Mouse (Mus musculus): ENCODE data around the gene Fbxw7. TPM values are rescaled to one million over a fixed set of nuclear protein-coding genes. Genes with fewer than 3 reads are reported as not detected.

Gene Fbxw7
- total and polyA plus RNA-seq, 3 experiments: 5.8 to 27.5 (median 16.8) TPM

GRCm38 (mm10) chr3:84808906-84809305 is 6.2 kb upstream of the Fbxw7 start:
- no peak for DNase-seq (ENCODE audit: low spot score)
- TF ChIP-seq TAL1 (conservative IDR thresholded peaks at IDR 0.05; ENCODE audit: low read depth, low read length) (no peak), GATA2 (IDR thresholded peaks at IDR 0.05; ENCODE audit: borderline replicate concordance, low read depth, low read length) (no peak), CTCF (IDR thresholded peaks at IDR 0.05; ENCODE audit: low read depth, low read length) (no peak), POLR2AphosphoS5 (IDR thresholded peaks at IDR 0.05; ENCODE audit: insufficient replicate concordance, low read depth, low read length) (no peak), GATA1 (IDR thresholded peaks at IDR 0.05; ENCODE audit: borderline replicate concordance, low read length) (no peak)
- Histone ChIP-seq H3K9me3 (replicated peaks) (no peaks in the 10 kb centered on the region), H3K4me1 (ENCODE audit: insufficient read depth, low read depth, low read length) (peaks cover 43% of the 10 kb centered on the region), H3K4me3 (ENCODE audit: low read depth, low read length) (no peak overlapping the region), H3K36me3 (replicated peaks) (peaks cover 3% of the 10 kb centered on the region), H3K27me3 (ENCODE audit: insufficient read depth, low read length) (no peaks in the 10 kb centered on the region)
- ATAC-seq (ENCODE audit: extremely low read depth, insufficient number of reproducible peaks, low FRiP score, poor library complexity, severe bottlenecking): no peak

GRCm38 (mm10) chr3:84810803-84811202 is 4.3 kb upstream of the Fbxw7 start:
- no peak for DNase-seq (ENCODE audit: low spot score)
- Histone ChIP-seq H3K9me3 (replicated peaks) (no peaks in the 10 kb centered on the region), H3K4me3 (ENCODE audit: low read depth, low read length) (no peak overlapping the region), H3K4me1 (ENCODE audit: insufficient read depth, low read depth, low read length) (peaks cover 37% of the 10 kb centered on the region), H3K27me3 (ENCODE audit: insufficient read depth, low read length) (no peaks in the 10 kb centered on the region), H3K36me3 (replicated peaks) (peaks cover 3% of the 10 kb centered on the region)
- ATAC-seq (ENCODE audit: extremely low read depth, insufficient number of reproducible peaks, low FRiP score, poor library complexity, severe bottlenecking): no peak
- no peak for TF ChIP-seq CTCF (IDR thresholded peaks at IDR 0.05; ENCODE audit: low read depth, low read length)
- no peak for TF ChIP-seq POLR2AphosphoS5 (IDR thresholded peaks at IDR 0.05; ENCODE audit: insufficient replicate concordance, low read depth, low read length)
- no peak for TF ChIP-seq TAL1 (conservative IDR thresholded peaks at IDR 0.05; ENCODE audit: low read depth, low read length)

- ATAC-seq (ENCODE audit: extremely low read depth, insufficient number of reproducible peaks, low FRiP score, poor library complexity, severe bottlenecking): no peak
- Histone ChIP-seq H3K36me3 (replicated peaks) (peaks cover 12% of the 10 kb centered on the region), H3K4me1 (ENCODE audit: insufficient read depth, low read depth, low read length) (peaks cover 48% of the 10 kb centered on the region), H3K9me3 (replicated peaks) (no peaks in the 10 kb centered on the region), H3K4me3 (ENCODE audit: low read depth, low read length) (peak overlapping the region; percentile 95), H3K27me3 (ENCODE audit: insufficient read depth, low read length) (no peaks in the 10 kb centered on the region)
- DNase-seq (ENCODE audit: low spot score): no peak
- TF ChIP-seq GATA1 (IDR thresholded peaks at IDR 0.05; ENCODE audit: borderline replicate concordance, low read length) (no peak), CTCF (IDR thresholded peaks at IDR 0.05; ENCODE audit: low read depth, low read length) (no peak), TAL1 (conservative IDR thresholded peaks at IDR 0.05; ENCODE audit: low read depth, low read length) (no peak), GATA2 (IDR thresholded peaks at IDR 0.05; ENCODE audit: borderline replicate concordance, low read depth, low read length) (no peak)
Measured at GRCm38 (mm10) chr3:84813436-84814156, 1.5 kb upstream of the Fbxw7 start.

DNA sequence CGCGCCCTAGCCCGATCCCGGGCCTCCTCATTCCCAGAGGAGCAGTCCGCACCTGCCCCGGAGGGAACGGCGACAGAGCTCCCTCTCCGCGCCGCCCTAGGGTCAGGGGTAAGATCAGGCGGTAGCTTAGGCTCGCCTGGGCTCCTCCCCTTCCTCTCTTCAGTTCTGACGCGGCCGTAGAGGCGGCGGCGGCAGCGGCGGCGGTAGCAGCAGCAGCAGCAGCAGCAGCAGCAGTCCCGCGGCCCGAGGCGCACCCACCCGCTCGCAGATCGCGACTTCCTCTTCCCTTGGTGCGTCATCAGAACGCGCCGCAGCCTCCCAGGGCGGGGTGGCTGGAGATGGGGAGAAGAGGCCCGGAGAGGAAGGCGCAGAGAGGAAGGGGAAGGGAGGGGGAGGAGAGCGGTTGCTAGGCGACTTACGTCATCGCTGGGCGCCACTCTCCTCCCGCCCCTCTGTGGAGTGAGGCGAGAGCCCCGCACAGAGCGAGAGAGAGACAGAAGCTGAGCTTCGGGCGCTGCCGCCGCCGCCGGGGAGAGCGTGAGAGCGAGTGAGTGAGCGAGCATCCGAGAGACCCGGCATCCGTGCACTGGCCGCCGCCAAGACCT is 809 bp upstream of the Fbxw7 start:
- Histone ChIP-seq H3K27me3 (ENCODE audit: insufficient read depth, low read length) (no peaks in the 10 kb centered on the region), H3K4me3 (ENCODE audit: low read depth, low read length) (peak overlapping the region; percentile 95), H3K4me1 (ENCODE audit: insufficient read depth, low read depth, low read length) (peaks cover 45% of the 10 kb centered on the region), H3K36me3 (replicated peaks) (peaks cover 18% of the 10 kb centered on the region), H3K9me3 (replicated peaks) (no peaks in the 10 kb centered on the region)
- ATAC-seq (ENCODE audit: extremely low read depth, insufficient number of reproducible peaks, low FRiP score, poor library complexity, severe bottlenecking) (peak; percentile 85), DNase-seq (ENCODE audit: low spot score) (peak; percentile 86)
- TF ChIP-seq CTCF (IDR thresholded peaks at IDR 0.05; ENCODE audit: low read depth, low read length) (no peak), GATA1 (IDR thresholded peaks at IDR 0.05; ENCODE audit: borderline replicate concordance, low read length) (no peak), TAL1 (conservative IDR thresholded peaks at IDR 0.05; ENCODE audit: low read depth, low read length) (no peak), GATA2 (IDR thresholded peaks at IDR 0.05; ENCODE audit: borderline replicate concordance, low read depth, low read length) (no peak), POLR2AphosphoS5 (IDR thresholded peaks at IDR 0.05; ENCODE audit: insufficient replicate concordance, low read depth, low read length) (no peak)

GRCm38 (mm10) chr3:84815461-84815860 is 393 bp downstream of the Fbxw7 start:
- DNase-seq (ENCODE audit: low spot score): peak; percentile 19
- no peaks in the 10 kb centered on the region for H3K9me3 ChIP-seq (replicated peaks)
- peaks cover 28% of the 10 kb centered on the region for H3K36me3 ChIP-seq (replicated peaks)
- ATAC-seq (ENCODE audit: extremely low read depth, insufficient number of reproducible peaks, low FRiP score, poor library complexity, severe bottlenecking): no peak
- H3K27me3 ChIP-seq (ENCODE audit: insufficient read depth, low read length): no peaks in the 10 kb centered on the region
- no peak for TF ChIP-seq GATA1 (IDR thresholded peaks at IDR 0.05; ENCODE audit: borderline replicate concordance, low read length)
- no peak for TF ChIP-seq CTCF (IDR thresholded peaks at IDR 0.05; ENCODE audit: low read depth, low read length)
- no peak for TF ChIP-seq POLR2AphosphoS5 (IDR thresholded peaks at IDR 0.05; ENCODE audit: insufficient replicate concordance, low read depth, low read length)
- no peak for TF ChIP-seq TAL1 (conservative IDR thresholded peaks at IDR 0.05; ENCODE audit: low read depth, low read length)
- TF ChIP-seq GATA2 (IDR thresholded peaks at IDR 0.05; ENCODE audit: borderline replicate concordance, low read depth, low read length): no peak
- H3K4me3 ChIP-seq (ENCODE audit: low read depth, low read length): peak overlapping the region; percentile 95
- peaks cover 39% of the 10 kb centered on the region for H3K4me1 ChIP-seq (ENCODE audit: insufficient read depth, low read depth, low read length)

- Histone ChIP-seq H3K4me3 (ENCODE audit: low read depth, low read length) (no peak overlapping the region; the same call in 1 of the 2 replicates), H3K27me3 (ENCODE audit: insufficient read depth, low read length) (no peaks in the 10 kb centered on the region), H3K9me3 (replicated peaks) (no peaks in the 10 kb centered on the region), H3K36me3 (replicated peaks) (peaks cover 34% of the 10 kb centered on the region), H3K4me1 (ENCODE audit: insufficient read depth, low read depth, low read length) (peaks cover 36% of the 10 kb centered on the region)
- no peak for TF ChIP-seq CTCF (IDR thresholded peaks at IDR 0.05; ENCODE audit: low read depth, low read length)
- no peak for TF ChIP-seq GATA1 (IDR thresholded peaks at IDR 0.05; ENCODE audit: borderline replicate concordance, low read length)
- TF ChIP-seq GATA2 (IDR thresholded peaks at IDR 0.05; ENCODE audit: borderline replicate concordance, low read depth, low read length): no peak
- TF ChIP-seq TAL1 (conservative IDR thresholded peaks at IDR 0.05; ENCODE audit: low read depth, low read length): no peak
- no peak for TF ChIP-seq POLR2AphosphoS5 (IDR thresholded peaks at IDR 0.05; ENCODE audit: insufficient replicate concordance, low read depth, low read length)
- no peak for DNase-seq (ENCODE audit: low spot score)
- ATAC-seq (ENCODE audit: extremely low read depth, insufficient number of reproducible peaks, low FRiP score, poor library complexity, severe bottlenecking): no peak
Measured at GRCm38 (mm10) chr3:84816951-84817350, 1.9 kb downstream of the Fbxw7 start.

Measured in G1E (cell line).